Mouse (Mus musculus): ENCODE measurements around the gene Ogn.
A peak's percentile ranks its signal among the peaks of the same experiment; 100 is the strongest.
"Not testable (repeated sequence)": the region's sequence is repeated elsewhere in the genome, so short reads cannot be mapped to it uniquely, and the experiment has no call there.

The Ogn gene

DNA sequence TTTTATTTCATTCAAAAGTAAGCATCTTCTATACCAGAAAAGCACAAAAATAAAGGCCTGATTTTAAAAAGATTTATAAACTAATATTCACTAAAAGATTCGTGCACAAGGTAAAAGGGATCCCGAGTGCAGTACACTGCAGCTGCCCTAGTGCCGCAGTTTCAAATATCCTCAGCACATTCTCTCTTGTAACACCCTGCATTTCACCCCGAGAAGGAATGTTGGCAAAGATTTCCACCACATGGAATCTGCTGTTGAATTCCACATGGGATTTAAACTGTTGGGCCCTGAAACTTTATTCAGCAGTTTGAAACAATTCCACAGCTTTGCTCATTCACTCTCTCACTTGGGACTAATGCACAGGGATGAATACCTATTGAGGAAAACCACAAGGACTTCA is at the start of gene Ogn:
Gene Ogn, plus strand, starts transcription at position 333 of the 400 bp plus-strand sequence.
- no peak for DNase-seq (ENCODE audit: low spot score in 2 of 2)

DNA sequence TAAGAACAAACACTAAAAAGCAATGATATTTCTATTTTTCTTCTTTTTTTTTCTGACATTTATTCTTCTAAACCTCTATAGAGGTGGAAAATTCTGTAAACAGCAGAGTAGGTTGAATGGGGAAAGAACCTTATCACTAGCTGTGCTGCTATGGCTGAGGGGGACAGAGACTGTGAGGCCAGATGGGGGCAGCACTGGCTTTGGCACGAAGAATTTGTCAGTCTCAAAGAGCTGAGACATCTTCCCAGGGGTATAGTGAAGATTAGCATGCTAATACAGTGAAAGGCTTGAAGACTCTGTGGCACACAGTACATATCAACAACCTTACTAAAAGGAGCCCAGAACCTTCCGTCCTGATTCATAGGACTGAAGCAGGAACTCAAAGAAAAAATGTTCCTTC is 48.7 kb upstream of the Ogn start:
- DNase-seq (ENCODE audit: low spot score in 2 of 2) = peak in 1 of 2 experiments; percentile 17

DNA sequence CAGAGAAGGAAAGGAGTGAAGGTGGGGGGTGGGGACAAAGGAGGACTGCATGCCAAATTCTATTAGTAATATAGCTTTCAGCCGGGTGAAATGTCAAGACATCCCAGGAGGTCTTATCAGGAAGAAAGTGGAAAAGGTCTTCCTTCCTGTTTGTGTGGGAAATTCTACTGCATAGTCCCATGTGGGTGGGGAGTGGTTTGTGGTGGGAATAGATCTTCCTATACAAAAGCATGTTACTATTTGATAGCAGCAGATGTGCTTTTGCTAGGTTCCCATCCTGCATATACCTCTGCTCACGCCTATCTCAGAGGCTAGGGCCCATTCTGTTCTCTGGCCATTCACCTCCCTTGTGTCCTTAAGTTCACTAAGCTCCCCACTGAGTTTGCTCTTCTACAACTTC is 47.0 kb upstream of the Ogn start:
- no peak for DNase-seq (ENCODE audit: low spot score in 2 of 2)

DNA sequence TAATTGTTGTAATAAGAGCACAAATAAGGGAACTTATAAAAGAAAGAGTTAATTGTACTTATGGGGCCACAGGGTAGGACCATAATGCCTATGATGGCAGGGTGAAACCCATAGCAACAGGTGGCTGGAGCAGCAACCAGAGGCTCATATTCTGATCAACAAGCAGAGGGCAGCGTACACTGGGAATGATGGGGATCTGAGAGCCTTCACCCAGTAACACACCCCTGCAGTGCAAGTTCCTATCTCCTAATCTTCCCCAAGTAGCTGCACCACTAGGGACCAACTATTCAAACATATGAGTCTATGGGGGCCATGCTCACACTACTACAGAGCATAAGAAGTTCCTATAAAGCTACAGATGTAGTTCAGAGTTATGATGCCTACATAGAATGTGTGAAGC is 43.5 kb upstream of the Ogn start:
- no peak for DNase-seq (ENCODE audit: low spot score in 2 of 2)

DNA sequence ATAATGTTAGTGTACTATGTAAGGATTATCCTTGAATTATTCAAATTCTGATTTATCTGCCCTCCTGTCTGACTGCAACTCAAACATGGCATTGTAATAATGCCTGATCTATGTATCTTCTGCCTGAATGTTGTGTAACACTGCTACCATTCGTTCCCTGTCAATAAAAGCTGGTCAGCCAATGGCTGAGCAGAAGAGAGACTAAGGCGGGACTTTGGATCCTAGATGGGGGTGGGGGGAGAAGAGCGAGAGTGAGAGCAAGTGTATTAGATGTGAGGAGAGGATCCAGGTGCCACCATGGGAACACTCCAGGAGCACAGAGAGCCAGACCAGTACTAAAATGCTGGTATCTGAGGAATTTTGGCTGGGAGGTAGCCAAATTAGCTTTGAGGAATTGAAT is 37.5 kb upstream of the Ogn start:
- DNase-seq (ENCODE audit: low spot score in 2 of 2) = no peak

DNA sequence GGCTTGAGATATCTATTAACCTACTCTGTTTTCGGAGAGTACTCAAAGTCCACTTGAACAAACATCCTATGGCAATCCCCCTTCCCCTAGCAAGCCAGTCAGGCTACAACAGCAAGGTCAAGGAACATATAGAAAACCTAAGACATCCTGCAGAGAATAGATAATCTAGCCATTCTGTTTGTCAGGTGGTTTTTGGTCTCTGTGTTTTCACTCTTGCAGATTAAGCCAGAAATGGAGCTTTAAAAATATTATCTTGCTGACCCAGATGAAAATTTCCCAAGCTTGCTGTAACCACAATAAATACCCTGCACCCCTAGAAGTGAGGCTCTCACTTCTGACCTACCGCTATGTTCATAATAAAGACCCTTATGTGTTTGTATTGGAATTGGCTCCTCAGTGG is 36.4 kb upstream of the Ogn start:
- no peak for DNase-seq (ENCODE audit: low spot score in 2 of 2)

DNA sequence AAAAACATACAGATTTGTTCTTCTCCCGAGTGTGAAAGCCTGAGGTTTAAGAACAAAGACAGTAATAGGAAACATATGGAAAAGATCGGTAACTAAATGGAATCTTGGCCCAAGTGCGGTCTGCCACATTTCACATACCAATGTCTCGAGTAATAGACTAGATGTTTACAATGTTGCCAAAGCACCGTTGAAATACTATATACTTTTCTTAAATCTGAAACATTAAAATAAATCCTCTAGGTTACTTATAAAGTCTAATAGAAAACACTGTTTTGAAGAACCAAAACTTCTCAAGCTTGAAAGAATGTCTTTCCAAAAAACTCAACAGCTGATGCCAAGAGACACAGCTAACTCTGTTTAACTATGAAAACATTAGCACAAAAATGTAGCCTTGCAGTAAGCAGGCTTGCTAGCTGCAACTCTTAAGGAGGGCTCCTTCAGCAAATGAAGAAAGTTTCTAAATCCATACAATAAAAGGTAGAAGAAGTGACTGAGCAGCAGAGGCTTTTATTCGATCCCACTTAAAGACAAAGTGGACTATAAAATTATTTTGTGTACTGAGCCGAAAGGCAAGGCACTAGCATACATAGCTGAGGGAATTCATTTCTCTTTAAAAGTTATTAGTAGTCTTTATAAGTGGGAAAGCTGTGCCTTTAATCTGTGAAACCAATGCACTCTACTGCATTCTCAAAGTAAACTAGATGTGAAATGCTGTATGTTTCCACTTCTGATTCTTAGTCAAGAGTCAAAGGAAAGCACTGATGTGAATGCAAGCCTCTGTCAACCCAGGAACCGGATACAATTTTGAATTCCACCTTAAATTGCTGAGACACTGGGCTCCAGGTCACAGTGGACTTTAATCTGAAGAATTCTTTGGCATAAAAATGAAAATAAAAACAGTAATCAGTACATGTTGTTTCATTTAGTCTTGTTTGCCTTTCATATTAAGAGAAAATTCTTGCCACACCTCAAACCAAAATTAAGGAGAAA is 26.0 kb upstream of the Ogn start, which contains the start of gene Omd:
Gene Omd, plus strand, starts transcription at position 922 of the 990 bp plus-strand sequence.
- no peak for DNase-seq (ENCODE audit: low spot score in 2 of 2)

DNA sequence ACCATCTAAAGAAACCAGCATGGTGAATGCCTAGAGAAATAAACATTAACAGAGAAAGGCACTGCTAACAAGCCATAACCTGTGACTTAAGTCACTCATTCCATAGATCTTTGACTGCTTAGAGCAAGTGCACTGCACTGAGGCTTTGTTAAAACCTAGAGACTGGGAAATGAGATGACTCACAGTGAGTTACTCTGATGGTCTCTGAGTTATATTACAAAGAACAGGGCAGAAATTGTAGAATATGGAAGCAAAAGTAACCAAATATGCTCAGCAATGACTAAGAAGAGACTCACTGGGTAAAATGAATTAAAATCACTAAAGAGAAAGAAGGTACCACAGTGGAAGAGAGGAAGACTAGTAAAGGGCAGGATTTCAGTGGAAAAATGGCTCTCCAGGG is 24.0 kb upstream of the Ogn start:
- DNase-seq (ENCODE audit: low spot score in 2 of 2) = no peak

DNA sequence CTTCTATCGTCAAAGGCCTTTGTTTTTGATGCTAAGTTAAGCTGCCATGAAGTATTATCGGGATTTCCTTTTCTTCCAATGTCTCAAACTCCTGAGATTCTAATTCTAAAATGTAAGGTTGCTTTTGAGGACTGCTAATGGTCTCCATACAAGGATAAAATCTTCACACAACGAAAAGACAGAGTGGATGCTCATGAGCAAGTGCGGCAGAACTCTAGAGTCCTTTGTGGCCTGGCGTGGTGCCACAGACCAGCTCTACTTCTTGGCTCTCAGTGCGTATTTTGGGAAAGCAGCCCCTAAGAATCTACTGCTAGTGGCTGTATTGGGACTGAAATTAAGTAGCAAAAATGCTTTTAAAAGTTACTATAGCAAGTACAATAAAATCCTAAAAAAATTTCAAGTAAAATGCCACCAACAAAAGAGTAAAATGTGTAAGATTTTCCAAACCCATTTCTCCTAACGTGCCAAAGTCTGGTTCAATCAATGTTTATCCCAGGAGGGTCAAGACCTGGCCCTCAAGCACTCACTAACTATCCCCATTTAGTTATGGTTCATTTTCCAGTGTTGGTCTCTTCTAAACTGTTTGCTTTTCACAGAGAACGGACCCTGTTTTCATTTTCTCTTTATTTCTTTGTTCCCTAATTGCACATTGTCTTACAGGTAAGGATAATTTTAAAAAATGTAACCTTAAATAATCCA is 23.4 kb upstream of the Ogn start:
- no peak for DNase-seq (ENCODE audit: low spot score in 2 of 2)

DNA sequence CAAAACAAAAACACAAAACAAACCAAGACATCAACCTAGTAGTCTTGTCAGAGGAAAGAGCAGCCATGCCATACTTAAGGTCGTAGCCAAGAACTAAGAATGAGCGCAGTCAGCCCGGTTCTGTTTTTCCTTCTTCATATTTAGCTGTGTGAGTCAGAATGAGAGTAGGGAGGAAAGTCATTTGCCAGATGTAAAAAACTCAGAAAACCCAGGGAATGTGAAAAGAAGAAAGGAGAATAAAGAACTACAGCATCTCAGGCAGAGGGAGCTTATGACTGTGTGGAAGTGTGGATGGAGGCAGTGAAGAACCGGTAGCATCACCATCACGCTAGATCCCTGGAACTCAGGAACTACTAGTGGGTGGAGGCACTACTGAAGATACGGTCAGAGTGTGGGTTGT is 21.8 kb upstream of the Ogn start:
- no peak for DNase-seq (ENCODE audit: low spot score in 2 of 2)

DNA sequence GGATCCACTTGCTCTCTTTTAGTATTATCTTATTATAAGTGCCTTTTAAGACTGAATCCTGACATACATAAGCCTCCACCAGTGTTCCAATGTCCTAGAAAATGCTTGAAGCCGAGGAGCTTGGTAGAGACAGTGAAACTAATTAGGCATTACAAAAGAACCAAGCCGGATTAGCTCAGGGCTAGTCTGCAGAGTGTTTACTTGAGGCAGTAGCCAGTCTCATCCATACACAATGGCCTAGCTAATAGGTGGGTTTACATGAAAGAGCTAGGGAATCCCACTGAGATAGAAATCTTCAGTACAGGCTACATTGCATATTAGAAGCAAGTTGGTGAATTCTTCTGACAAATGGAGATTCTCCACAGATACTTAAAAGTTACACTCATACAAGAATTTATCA is 5.3 kb upstream of the Ogn start:
- DNase-seq (ENCODE audit: low spot score in 2 of 2) = not testable (repeated sequence)

DNA sequence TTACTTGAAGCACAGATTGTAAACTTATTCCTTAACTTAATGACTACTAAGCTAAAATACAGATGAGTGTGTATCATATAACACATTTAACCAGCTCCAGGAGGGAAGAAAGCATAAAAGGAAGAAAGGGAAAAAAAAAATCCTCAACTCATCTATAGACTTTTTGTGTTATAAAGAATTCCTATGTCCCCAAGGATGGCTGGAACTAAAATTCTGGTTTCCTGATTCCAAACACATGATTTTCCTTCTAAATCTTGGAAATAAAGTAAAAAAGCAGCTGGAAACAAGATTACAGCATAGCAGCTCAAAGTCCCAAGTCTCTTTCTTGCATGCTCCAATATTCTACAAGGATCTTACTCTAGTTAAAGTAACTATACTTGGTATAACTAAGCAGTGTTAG is 4.2 kb upstream of the Ogn start:
- DNase-seq (ENCODE audit: low spot score in 2 of 2) = no peak

DNA sequence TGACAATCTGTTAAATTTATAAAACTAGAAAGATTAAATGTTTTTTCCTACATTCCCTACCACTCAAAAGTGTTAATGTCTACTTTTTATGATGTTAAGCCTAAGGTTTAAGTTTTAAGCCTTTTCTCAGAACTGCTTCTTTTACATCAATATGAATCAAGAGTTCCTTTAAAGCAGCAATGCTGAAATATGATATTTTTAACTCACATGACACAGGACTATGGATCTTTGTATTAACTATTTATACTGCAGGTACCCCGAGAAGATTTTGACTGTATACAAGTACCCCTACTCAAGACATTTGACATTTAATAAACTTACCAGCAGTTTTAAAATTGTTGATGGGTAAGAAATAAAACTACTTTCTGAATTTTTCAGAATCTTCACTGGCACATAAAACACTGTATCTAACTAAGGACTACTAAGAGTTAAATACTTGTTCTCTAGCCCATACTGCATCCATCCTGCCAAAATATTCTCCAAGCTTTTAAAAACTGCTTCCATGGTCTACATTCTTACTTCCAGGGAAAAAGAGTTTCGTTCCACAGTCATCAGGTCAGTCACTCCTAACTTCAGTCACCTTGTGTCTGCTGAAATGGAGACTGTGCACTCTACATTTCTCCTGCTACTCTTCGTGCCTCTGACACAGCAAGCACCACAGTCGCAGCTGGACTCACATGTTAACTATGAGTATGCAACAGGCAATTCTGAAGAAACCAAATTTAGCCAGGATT is 910 bp downstream of the Ogn start:
- no peak for DNase-seq (ENCODE audit: low spot score in 2 of 2)

DNA sequence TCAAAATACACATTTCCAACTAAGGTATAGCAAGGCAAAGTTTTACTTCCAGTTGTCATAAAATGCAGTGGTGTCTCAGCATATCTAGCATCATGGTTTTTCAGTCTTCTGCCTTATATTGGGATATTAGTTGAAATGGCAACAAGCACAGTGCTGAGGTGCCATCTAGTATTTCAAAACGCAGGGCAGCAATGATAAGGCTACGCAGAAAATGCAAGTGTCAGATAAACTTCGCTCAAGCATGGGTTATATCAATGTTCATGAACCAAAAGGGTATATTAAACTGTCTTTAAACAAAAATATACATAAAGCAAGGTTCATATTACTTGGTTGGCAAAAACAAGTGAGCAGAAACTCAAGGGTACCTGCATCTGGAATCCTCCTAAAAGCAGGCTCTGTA is 9.2 kb downstream of the Ogn start:
- no peak for DNase-seq (ENCODE audit: low spot score in 2 of 2)

DNA sequence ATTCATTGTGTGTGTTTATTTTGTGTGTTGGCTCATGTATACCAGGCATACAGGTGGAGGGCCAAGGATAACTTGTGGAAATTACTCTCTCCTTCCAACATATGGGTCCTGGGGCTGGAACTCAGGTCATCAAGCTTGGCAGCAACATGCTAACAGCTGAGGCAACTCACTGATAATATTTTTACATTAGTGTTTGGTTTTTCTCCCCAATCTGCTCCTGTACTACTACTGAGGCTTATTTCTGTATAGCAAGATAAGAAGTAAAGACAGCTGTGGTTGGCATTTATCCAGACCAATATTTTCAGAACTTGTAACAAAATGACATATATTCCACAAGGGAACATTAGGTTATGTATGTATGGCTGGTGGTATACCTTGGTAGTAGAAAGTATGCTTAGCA is 10.5 kb downstream of the Ogn start:
- no peak for DNase-seq (ENCODE audit: low spot score in 2 of 2)

DNA sequence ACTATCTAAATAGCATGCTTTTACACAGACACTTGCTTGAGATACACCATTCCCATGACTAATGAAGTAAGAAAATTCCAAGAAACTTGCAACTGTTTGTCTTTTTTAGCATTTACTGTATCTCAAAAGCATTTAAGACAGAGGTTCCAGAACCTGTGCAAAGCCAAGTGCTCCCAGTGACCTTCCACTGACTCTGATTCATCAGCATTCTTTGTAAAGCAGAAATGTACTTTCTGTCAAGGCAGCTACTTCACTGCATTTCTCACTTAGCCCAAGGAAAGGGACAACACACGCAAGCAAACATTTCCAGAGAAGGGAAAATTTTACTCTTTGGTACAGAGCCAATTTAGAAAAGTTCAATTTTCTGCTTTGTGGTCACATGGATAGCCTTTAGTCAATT is 15.4 kb downstream of the Ogn start:
- DNase-seq (ENCODE audit: low spot score in 2 of 2) = no peak

DNA sequence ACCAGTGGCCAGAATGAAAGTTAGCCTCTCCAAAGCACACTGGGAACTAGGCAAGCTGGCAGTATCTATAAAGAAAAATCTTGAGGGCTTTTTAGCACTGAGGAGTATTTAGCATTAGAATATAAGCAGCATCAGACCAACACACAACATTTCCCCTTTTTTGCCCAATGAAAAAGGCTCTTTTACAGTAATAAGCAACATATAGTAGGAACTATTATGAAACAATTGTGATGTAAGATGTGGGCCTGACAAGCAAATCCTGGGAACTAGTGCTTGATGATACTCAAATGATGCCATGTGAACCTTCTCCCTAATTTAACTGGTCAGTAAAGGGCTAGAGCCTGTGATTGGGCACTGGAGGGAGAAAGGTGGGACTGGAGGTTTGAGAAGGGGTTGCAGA is 20.3 kb downstream of the Ogn start:
- no peak for DNase-seq (ENCODE audit: low spot score in 2 of 2)

DNA sequence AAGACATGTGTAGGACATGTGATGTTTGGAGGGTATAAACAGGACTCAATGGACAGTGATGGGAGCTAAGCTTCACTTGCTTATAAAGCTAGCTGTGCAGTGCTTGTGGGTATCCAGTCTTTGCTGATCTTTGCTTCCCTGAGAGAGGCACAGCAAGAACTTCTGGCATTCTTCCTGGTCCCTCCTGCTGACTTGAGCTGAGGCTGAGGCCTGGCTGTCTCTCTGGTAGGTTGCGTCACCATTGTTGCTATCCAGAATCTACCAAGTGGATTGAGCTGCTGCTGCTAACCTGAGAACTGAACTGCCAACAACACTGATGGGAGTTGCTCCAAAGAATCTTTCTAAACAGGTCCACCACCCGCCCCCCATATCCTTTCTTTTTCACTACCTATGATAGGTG is 21.2 kb downstream of the Ogn start:
- no peak for DNase-seq (ENCODE audit: low spot score in 2 of 2)

DNA sequence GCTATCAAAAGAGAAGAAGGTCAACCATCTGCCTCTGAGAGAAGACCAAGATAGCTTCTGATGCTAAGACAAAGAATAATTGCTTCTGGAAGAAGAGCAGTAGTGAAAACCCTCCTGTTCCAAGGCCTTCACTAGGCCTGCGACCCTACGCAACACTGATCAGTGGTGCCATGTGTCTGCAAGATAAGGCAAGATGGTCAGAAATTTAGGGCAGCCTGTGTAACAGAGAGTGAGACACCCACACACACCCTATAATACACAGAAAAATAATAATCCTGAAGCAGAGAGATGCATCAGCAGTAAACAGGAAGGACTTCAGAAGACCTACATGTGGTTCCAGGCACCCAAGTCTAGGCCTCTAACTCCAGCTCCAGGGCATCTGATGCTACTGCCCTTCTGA is 32.1 kb downstream of the Ogn start:
- no peak for DNase-seq (ENCODE audit: low spot score in 2 of 2)

DNA sequence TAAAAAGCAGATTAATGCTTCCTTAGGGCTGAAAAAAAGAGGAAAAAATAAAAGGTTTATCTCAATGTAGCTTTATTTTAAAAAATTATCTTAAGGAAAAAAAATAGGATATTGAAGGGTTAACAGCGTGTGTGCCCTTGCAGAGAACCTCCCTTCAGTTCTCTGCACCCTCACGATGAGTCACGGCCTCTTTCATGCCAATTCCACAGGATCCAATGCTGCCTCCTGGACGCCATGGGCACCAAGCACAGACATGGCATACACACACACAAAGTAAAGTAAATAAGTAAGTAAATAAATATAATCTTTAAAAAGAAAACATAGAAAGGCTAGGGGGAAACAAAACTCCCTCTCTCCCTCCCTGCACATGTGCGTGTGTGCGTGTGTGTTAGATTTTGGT is 34.8 kb downstream of the Ogn start:
- DNase-seq (ENCODE audit: low spot score in 2 of 2) = no peak

DNA sequence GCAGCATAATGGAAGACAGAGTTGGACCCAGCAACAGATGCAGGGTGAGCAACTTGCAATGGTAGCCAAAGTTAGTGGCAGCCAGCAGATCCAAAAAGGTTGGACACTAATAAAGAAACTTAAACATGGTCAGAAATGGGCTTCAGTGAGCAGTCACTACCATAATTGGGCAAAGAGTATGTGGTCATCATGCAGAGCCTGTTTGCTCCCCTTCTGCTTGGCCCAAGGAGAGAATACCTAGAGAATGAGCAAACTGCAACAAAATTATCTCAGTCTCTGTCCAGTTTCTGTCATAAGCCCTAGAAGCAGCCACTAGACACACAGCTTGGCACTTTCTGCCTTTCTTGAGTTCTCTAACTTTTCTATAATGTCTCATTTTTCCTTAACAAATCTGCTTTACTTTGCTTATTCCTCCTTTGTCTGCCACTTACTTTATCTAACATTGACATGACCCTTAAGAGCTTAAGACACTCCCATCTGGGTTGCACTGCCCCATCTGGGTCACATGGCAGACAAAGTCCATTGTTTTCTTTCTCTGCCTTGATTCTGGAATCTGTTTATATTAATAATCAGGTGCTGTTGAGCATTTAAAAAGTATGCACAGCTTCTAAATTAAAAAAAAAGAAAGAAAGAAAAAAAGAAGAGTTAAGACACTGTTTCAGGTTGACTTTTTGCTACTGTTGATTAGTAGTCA is 36.0 kb downstream of the Ogn start:
- no peak for DNase-seq (ENCODE audit: low spot score in 2 of 2)

Measured in cerebellum, postnatal 4 days (tissue).